Mouse (Mus musculus) intestine, embryonic 14.5 days (tissue): ENCODE data around the gene Fry. TPM values are rescaled to one million over a fixed set of nuclear protein-coding genes. Genes with fewer than 3 reads are reported as not detected.

Source experiments
- ATAC-seq: fragments of 200-750 bp; cut with Nextera tagmentation; replicated peaks from 2 replicates; pipeline ENCODE4 v1.8.0; 2017; ENCODE audit warnings: low read depth, moderate number of reproducible peaks, moderate TSS enrichment, moderate library complexity; ENCODE audit not compliant: low FRiP score, low TSS enrichment
- DNase-seq: peaks from one replicate; pipeline ENCODE4 v3.0.0-alpha.2; 2018; ENCODE audit warnings: low spot score
- H3K27ac ChIP-seq: fragments of 300-500 bp; sonication (generic); 2 replicates; pipeline ENCODE4 v1.5.1; 2014; ENCODE audit warnings: low read depth, mild to moderate bottlenecking, control low read depth
- H3K27me3 ChIP-seq: fragments of 300-500 bp; sonication (generic); replicated peaks from 2 replicates; pipeline ENCODE4 v1.6.1; 2014; ENCODE audit warnings: low read length, control low read depth; ENCODE audit not compliant: control insufficient read depth, insufficient read depth
- H3K36me3 ChIP-seq: fragments of 300-500 bp; sonication (generic); 2 replicates; pipeline ENCODE4 v1.6.1; 2014; ENCODE audit warnings: low read length, control low read depth; ENCODE audit not compliant: control insufficient read depth, insufficient read depth
- H3K4me1 ChIP-seq: fragments of 300-500 bp; sonication (generic); replicated peaks from 2 replicates; pipeline ENCODE4 v1.6.1; 2014; ENCODE audit warnings: low read length, control low read depth, mixed read lengths; ENCODE audit not compliant: control insufficient read depth, insufficient read depth
- H3K4me2 ChIP-seq: fragments of 300-500 bp; sonication (generic); 2 replicates; pipeline ENCODE4 v1.6.1; 2014; ENCODE audit warnings: low read length
- H3K4me3 ChIP-seq: fragments of 300-500 bp; sonication (generic); 2 replicates; pipeline ENCODE4 v1.5.1; 2014; ENCODE audit warnings: low read depth, low read length, control low read depth, mixed read lengths
- H3K9ac ChIP-seq: fragments of 300-500 bp; sonication (generic); 2 replicates; pipeline ENCODE4 v1.6.1; 2014; ENCODE audit warnings: mild to moderate bottlenecking, low read length
- H3K9me3 ChIP-seq: fragments of 300-500 bp; sonication (generic); 2 replicates; pipeline ENCODE4 v1.6.1; 2016; ENCODE audit warnings: low read length, control low read depth; ENCODE audit not compliant: control insufficient read depth
- WGBS: fragments of 180-500 bp; shearing (Covaris S2); extraction: QIAGEN DNeasy Blood & Tissue Kit; methylation state at CpG from one replicate; pipeline ENCODE4 v1.1.7; 2014; 5-methylcytosine and 5-hydroxymethylcytosine counted together
- polyA plus RNA-seq: library from polyadenylated mRNA; unstranded; fragments of >200 nt; fragmentation: Nextera tagmentation; extraction: Ambion mirVana; gene quantifications from 2 replicates; pipeline ENCODE4 v1.2.1, GENCODE M21; 2014

Gene Fry
- polyA plus RNA-seq, 1 experiment from 2014 or later = 11.6 TPM

DNA sequence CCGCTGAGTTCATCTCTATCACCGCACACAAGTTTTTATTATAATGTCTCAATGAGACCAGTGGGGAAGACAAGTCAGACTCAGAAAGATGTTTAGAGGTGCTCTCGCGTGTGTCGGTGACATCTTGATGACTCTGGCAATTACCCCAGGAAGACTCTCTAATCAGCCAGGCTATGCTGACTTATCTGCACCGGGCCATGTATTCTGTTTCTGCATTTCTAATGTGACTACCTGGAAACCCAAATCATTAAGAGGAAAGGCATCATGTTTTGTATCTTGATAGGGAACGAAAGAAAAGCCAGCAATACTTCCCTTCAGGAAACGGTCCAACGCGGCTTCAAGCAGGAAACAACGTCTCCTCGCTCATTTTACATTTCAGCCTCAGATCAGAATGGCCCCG is 17.1 kb downstream of the Fry start:
- Histone ChIP-seq H3K4me2 (no peak overlapping the region), H3K9ac (no peak overlapping the region), H3K36me3 (no peaks in the 10 kb centered on the region), H3K27ac (no peak overlapping the region), H3K4me1 (no peaks in the 10 kb centered on the region), H3K9me3 (no peaks in the 10 kb centered on the region), H3K4me3 (no peak overlapping the region), H3K27me3 (no peaks in the 10 kb centered on the region)
- 89% methylated on average over 13 of the region's 13 CpGs for WGBS
- no peak for ATAC-seq
- DNase-seq = no peak

DNA sequence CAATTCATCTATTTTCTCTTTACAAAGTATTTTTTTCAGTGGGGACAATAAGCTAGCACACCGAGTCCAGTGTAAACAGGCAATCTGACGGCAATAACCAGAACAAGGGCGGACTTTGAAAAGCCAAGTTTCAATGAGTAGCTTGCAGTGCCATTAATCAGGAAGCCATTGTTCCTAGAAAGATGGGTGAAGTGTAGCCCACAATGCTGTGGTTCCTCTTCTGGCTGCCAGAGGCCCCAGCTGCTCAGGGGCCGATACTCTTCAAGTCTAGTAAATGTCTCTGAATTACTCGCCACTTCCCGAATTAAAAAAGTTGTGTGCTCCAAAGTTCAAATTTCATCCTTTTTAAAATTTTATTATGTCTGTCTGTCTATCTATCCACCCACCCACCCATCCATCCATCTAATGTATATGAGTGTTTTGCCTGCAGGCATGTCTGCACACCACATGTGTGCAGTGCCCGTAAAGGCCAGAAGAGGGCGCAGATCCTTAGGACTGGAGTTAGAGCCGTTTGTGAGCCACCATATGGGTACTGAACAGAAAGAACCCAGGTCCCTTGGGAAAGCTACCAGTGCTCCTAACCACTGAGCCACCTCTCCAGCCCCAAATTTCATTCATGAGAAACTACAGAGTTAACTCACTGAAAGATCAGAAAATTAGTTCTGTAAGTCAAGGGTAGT is 19.5 kb downstream of the Fry start:
- no peak for DNase-seq
- no peak overlapping the region for H3K4me3 ChIP-seq
- H3K27me3 ChIP-seq = no peaks in the 10 kb centered on the region
- no peak for ATAC-seq
- H3K9me3 ChIP-seq = no peaks in the 10 kb centered on the region
- H3K36me3 ChIP-seq = no peaks in the 10 kb centered on the region
- H3K9ac ChIP-seq = no peak overlapping the region
- H3K4me1 ChIP-seq = no peaks in the 10 kb centered on the region
- H3K27ac ChIP-seq = no peak overlapping the region
- whole genome bisulfite sequencing = 78% methylated on average over 9 of the region's 9 CpGs
- H3K4me2 ChIP-seq = no peak overlapping the region

GRCm38 (mm10) chr5:150140513-150140912 is 22.1 kb downstream of the Fry start:
- 54% methylated on average over 2 of the region's 2 CpGs for WGBS
- Histone ChIP-seq H3K27me3 (no peaks in the 10 kb centered on the region), H3K9me3 (no peaks in the 10 kb centered on the region), H3K9ac (no peak overlapping the region), H3K4me2 (no peak overlapping the region), H3K4me1 (peaks cover 9% of the 10 kb centered on the region; the same call in 1 of the 2 replicates), H3K27ac (no peak overlapping the region), H3K4me3 (no peak overlapping the region), H3K36me3 (no peaks in the 10 kb centered on the region)
- DNase-seq = no peak
- ATAC-seq = no peak

DNA sequence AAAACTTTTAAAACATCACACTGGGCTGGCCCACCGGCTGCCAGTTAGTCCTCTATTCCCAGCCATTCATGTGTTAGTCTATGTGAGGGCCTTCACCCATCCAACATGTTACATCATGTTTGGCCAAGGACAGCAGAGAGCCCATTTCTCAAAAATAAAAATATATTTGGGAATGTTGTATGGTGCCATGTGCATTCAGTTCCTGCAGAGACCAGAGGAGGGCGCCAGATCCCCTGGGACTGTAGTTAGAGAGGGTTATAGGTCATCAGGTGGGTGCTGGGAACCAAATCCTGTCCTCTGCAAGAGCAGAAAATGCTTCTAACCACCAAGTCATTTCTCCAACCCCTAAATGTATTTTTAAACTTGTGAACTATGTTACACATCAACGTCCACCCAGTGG is 27.5 kb downstream of the Fry start:
- Histone ChIP-seq H3K27ac (no peak overlapping the region), H3K36me3 (no peaks in the 10 kb centered on the region), H3K4me3 (no peak overlapping the region), H3K4me1 (peaks cover 9% of the 10 kb centered on the region; the same call in 1 of the 2 replicates), H3K9me3 (no peaks in the 10 kb centered on the region), H3K9ac (no peak overlapping the region), H3K4me2 (no peak overlapping the region), H3K27me3 (no peaks in the 10 kb centered on the region)
- DNase-seq (no peak), ATAC-seq (no peak)
- 76% methylated on average over 3 of the region's 3 CpGs for WGBS

DNA sequence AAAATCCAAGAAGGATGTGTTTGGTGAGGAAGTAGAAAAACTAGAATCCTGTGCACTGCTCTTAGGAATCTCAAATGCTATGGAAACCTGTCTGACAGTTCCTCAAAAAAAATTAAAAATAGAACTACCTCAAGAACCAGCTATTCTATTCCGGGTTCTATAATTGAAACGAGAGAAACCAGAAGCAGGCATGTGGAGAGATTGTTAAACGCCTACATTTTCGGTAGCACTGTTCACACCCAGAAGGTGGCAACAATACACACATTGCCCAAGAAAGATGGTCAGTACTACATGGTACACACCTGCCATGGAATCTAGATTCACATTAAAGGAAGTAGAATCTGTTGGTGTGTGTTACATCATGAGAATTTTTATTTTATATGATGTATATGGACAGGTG is 28.2 kb downstream of the Fry start:
- WGBS = 88% methylated on average over 4 of the region's 4 CpGs
- no peak overlapping the region for H3K4me2 ChIP-seq
- H3K27me3 ChIP-seq = no peaks in the 10 kb centered on the region
- DNase-seq (no peak), ATAC-seq (no peak)
- no peaks in the 10 kb centered on the region for H3K9me3 ChIP-seq
- H3K36me3 ChIP-seq = no peaks in the 10 kb centered on the region
- H3K9ac ChIP-seq = no peak overlapping the region
- H3K27ac ChIP-seq = no peak overlapping the region
- H3K4me3 ChIP-seq = no peak overlapping the region
- peaks cover 9% of the 10 kb centered on the region; the same call in 1 of the 2 replicates for H3K4me1 ChIP-seq

DNA sequence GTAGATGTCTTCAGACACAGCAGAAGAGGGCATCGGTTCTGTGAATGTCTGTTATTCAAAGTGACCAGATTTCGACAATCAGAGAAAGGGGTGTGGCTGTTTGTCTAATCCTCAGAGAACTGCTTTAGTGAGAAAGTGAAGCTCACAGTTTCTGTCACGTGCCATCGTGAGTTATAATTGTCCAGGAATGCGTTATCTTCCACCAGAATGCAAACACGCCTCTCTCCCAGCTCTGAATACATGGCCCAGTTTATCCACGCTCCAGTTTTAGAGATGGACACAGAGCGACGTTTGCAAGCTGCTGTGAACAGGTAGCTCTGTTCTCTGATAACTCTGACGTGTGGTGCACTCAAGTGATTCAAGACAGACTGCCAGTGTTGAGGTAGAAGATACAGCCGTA is 31.3 kb downstream of the Fry start:
- Histone ChIP-seq H3K9ac (no peak overlapping the region), H3K4me1 (peaks cover 6% of the 10 kb centered on the region), H3K27me3 (no peaks in the 10 kb centered on the region), H3K27ac (no peak overlapping the region), H3K4me3 (no peak overlapping the region), H3K36me3 (no peaks in the 10 kb centered on the region), H3K4me2 (no peak overlapping the region), H3K9me3 (no peaks in the 10 kb centered on the region)
- WGBS = 58% methylated on average over 11 of the region's 11 CpGs
- ATAC-seq (no peak), DNase-seq (no peak)

- DNase-seq = no peak
- ATAC-seq = no peak
- Histone ChIP-seq H3K4me2 (no peak overlapping the region), H3K9ac (no peak overlapping the region), H3K4me3 (no peak overlapping the region), H3K9me3 (no peaks in the 10 kb centered on the region), H3K27me3 (no peaks in the 10 kb centered on the region), H3K27ac (no peak overlapping the region), H3K36me3 (no peaks in the 10 kb centered on the region), H3K4me1 (peaks cover 5% of the 10 kb centered on the region)
- WGBS = 89% methylated on average over 4 of the region's 4 CpGs
Observed at GRCm38 (mm10) chr5:150150986-150151385, 32.5 kb downstream of the Fry start.

DNA sequence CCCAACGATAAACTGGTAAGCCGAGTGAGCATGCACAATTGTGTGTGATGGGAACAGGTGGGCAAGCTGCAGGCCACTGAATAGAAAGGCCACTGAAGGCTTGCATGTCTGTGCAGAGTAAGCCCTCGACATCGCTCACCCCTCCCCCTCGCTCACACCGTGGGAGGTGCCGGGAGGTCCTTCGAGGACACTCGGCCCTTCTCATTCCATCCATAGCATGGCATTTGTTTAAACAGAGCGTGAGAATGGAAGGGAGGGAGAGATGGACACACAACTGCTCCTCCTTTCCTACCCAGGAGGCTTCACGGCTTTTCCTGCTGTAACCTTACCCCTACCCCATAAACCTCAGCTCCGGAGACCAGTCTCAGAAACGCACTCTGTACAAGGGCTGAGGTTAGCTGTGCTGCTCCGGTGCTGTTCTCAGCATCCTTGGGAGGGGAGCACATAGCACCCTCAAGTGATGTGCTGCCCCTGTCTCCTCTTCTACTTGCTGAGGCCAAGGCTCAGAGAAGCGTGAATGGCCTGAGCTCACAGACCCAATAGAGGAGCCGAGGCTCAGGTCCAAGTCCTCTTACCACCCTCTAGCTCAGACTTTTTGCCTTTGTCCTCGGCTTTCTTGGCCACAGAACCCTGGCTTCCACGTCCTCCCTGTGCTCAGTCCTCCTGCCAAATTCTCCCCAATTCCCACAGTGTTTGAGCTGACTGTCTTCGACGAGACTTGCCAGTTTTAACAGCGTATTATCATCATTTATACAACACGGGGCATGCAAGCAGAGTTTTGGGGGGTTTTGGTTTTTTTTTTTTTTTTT is 33.8 kb downstream of the Fry start:
- Histone ChIP-seq H3K4me2 (peak overlapping the region; percentile 25; the same call in 1 of the 2 replicates), H3K27me3 (no peaks in the 10 kb centered on the region), H3K4me3 (no peak overlapping the region), H3K27ac (no peak overlapping the region), H3K4me1 (peaks cover 5% of the 10 kb centered on the region), H3K9me3 (no peaks in the 10 kb centered on the region), H3K36me3 (no peaks in the 10 kb centered on the region), H3K9ac (no peak overlapping the region)
- ATAC-seq (no peak), DNase-seq (no peak)
- 52% methylated on average over 22 of the region's 22 CpGs for WGBS
